Mouse (Mus musculus): Measurements from ENCODE around the gene Megf9.

- TF ChIP-seq POLR2A (IDR thresholded peaks at IDR 0.05; ENCODE audit: low read depth, low read length) (no peak), CTCF (conservative IDR thresholded peaks at IDR 0.05; ENCODE audit: insufficient read depth, insufficient read length, low read depth, low read length) (no peak)
These were observed 136.7 kb downstream of the Megf9 start for GRCm38 (mm10) chr4:70398088-70398487.

Measured in kidney, adult 2 months (tissue).